Mouse (Mus musculus): ENCODE results near the gene Lims1. TPM values are rescaled to one million over a fixed set of nuclear protein-coding genes. Genes with fewer than 3 reads are reported as not detected.

The Lims1 gene
- total and polyA plus RNA-seq, 3 experiments: 40.4 to 74.7 (median 40.7) TPM

- Histone ChIP-seq H3K9me3 (replicated peaks; ENCODE audit: low read length) (no peaks in the 10 kb centered on the region), H3K4me1 (ENCODE audit: control insufficient read depth in 1 of 2, insufficient read depth in 2 of 2) (peaks cover 0 to 15% of the 10 kb centered on the region in 2 experiments; a peak in 1 of 4 replicates), H3K27me3 (replicated peaks) (no peaks in the 10 kb centered on the region), H3K27ac (ENCODE audit: insufficient read depth, low read depth) (no peak overlapping the region), H3K4me3 (replicated peaks in 1 of 3; ENCODE audit: low read depth in 2 of 3, low read length in 2 of 3, poor library complexity in 1 of 3) (no peak overlapping the region), H3K79me2 (replicated peaks; ENCODE audit: control insufficient read depth, extremely low read depth, insufficient read depth, poor library complexity, severe bottlenecking) (peaks cover 7% of the 10 kb centered on the region), H3K4me2 (ENCODE audit: insufficient read depth, low read depth, poor library complexity, severe bottlenecking) (no peak overlapping the region), H3K9ac (ENCODE audit: insufficient read depth, low read depth) (no peak overlapping the region), H3K36me3 (replicated peaks in 1 of 2; ENCODE audit: control insufficient read depth in 1 of 2, insufficient read depth in 1 of 2, low read length in 1 of 2) (peaks cover 49 to 80% of the 10 kb centered on the region in 2 experiments)
- dilution Hi-C loops (cut with MboI; ENCODE audit: extremely low pct_ligation_motif_present, extremely low pct_unique_long_range_greater_than_20kb, low sequenced_read_pairs): no loop called here
- DNase-seq (ENCODE audit: extremely low read depth): no peak
- no peak for TF ChIP-seq NRF1 (IDR thresholded peaks at IDR 0.05; ENCODE audit: low read depth, low read length)
- no peak for TF ChIP-seq UBTF (IDR thresholded peaks at IDR 0.05; ENCODE audit: low read depth, low read length)
- TF ChIP-seq KAT2A (IDR thresholded peaks at IDR 0.05; ENCODE audit: insufficient replicate concordance, low read length): no peak
- no peak for TF ChIP-seq MAZ (IDR thresholded peaks at IDR 0.05; ENCODE audit: low read depth, low read length)
- TF ChIP-seq MAX (IDR thresholded peaks at IDR 0.05; ENCODE audit: low read length): no peak
- no peak for TF ChIP-seq ZC3H11A (IDR thresholded peaks at IDR 0.05; ENCODE audit: low read depth, low read length)
- TF ChIP-seq EP300 (IDR thresholded peaks at IDR 0.05; ENCODE audit: low read length): no peak
- TF ChIP-seq TCF12 (IDR thresholded peaks at IDR 0.05; ENCODE audit: low read depth, low read length): no peak
- TF ChIP-seq ETS1 (conservative IDR thresholded peaks at IDR 0.05; ENCODE audit: low read depth, low read length): no peak
- TF ChIP-seq CHD2 (IDR thresholded peaks at IDR 0.05; ENCODE audit: low read length): no peak
- no peak for TF ChIP-seq RAD21 (IDR thresholded peaks at IDR 0.05; ENCODE audit: low read depth, low read length)
- no peak for TF ChIP-seq RCOR1 (conservative IDR thresholded peaks at IDR 0.05; ENCODE audit: low read depth, low read length)
- in situ Hi-C loops (cut with MboI; ENCODE audit: low pct_ligation_motif_present, low pct_unique_long_range_greater_than_20kb, low sequenced_read_pairs): no loop called here
Measured at GRCm38 (mm10) chr10:58401838-58402237, 78.6 kb downstream of the Lims1 start.

DNA sequence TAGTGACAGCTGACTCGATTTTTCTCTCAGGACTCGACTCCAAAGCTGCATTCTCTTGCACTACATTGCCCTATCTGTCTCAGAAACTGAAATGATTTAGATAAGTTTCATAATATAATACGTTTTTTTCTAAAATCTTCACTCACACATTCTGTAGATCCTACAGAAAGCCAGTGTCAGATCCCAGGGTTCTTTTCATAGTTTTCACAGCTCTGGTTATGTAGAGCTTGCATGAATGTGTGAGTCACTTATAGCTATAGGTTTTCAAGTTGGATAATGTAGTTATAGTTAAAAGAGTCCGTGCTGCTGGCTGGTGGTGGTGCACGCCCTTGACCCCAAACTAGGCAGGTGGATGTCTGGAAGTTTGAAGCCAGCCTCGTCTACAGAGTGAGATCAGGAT lies 81.4 kb downstream of the Lims1 start:
- H3K36me3 ChIP-seq (replicated peaks in 1 of 2; ENCODE audit: control insufficient read depth in 1 of 2, insufficient read depth in 1 of 2, low read length in 1 of 2): peaks cover 58 to 89% of the 10 kb centered on the region in 2 experiments

More for the DNA sequence above, 81.4 kb downstream of the Lims1 start:
- no peaks in the 10 kb centered on the region for H3K9me3 ChIP-seq (replicated peaks; ENCODE audit: low read length)
- in situ Hi-C loops (cut with MboI; ENCODE audit: low pct_ligation_motif_present, low pct_unique_long_range_greater_than_20kb, low sequenced_read_pairs) (no loop called here), dilution Hi-C loops (cut with MboI; ENCODE audit: extremely low pct_ligation_motif_present, extremely low pct_unique_long_range_greater_than_20kb, low sequenced_read_pairs) (no loop called here)
- DNase-seq (ENCODE audit: extremely low read depth): no peak
- no peak for TF ChIP-seq MAZ (IDR thresholded peaks at IDR 0.05; ENCODE audit: low read depth, low read length)
- no peak for TF ChIP-seq ETS1 (conservative IDR thresholded peaks at IDR 0.05; ENCODE audit: low read depth, low read length)
- H3K9ac ChIP-seq (ENCODE audit: insufficient read depth, low read depth): no peak overlapping the region
- H3K4me2 ChIP-seq (ENCODE audit: insufficient read depth, low read depth, poor library complexity, severe bottlenecking): no peak overlapping the region
- H3K4me3 ChIP-seq (replicated peaks in 1 of 3; ENCODE audit: low read depth in 2 of 3, low read length in 2 of 3, poor library complexity in 1 of 3): no peak overlapping the region
- H3K27me3 ChIP-seq (replicated peaks): no peaks in the 10 kb centered on the region
- no peak overlapping the region for H3K27ac ChIP-seq (ENCODE audit: insufficient read depth, low read depth)
- peaks cover 6% of the 10 kb centered on the region for H3K79me2 ChIP-seq (replicated peaks; ENCODE audit: control insufficient read depth, extremely low read depth, insufficient read depth, poor library complexity, severe bottlenecking)
- peaks cover 0 to 11% of the 10 kb centered on the region in 2 experiments; a peak in 1 of 4 replicates for H3K4me1 ChIP-seq (ENCODE audit: control insufficient read depth in 1 of 2, insufficient read depth in 2 of 2)
